Mouse (Mus musculus): Measurements from ENCODE around the gene AC140267.1. TPM values are rescaled to one million over a fixed set of nuclear protein-coding genes. Genes with fewer than 3 reads are reported as not detected.

Gene AC140267.1
- 10 to 100 TPM in 1 of 4 experiments, 1 to 10 TPM in 3; 5.6 to 11.9 (median 8.0) TPM for total RNA-seq (2022)

DNA sequence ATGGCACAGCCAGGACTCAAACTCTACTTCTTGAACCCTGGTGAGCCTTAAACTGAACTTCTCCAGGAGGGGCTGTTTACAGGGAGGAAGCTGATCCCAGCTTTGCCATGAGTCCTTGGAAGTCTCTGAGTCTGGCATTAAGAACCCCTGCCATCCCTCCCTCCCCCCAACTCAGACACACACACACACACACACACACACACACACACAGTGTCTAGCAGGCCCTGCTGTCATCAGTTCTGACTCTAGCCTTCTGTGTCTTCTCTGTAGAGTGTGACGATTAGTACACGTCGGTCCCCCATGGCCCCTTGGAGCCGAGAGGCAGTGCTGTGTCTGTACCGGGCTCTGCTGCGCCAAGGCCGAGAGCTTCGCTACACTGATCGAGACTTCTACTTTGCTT lies at the start of gene AC140267.1:
Gene AC140267.1 (plus strand): TSS at position 301 of the 400 bp plus-strand sequence.
- DNase-seq (ENCODE audit: low spot score), result no peak

DNA sequence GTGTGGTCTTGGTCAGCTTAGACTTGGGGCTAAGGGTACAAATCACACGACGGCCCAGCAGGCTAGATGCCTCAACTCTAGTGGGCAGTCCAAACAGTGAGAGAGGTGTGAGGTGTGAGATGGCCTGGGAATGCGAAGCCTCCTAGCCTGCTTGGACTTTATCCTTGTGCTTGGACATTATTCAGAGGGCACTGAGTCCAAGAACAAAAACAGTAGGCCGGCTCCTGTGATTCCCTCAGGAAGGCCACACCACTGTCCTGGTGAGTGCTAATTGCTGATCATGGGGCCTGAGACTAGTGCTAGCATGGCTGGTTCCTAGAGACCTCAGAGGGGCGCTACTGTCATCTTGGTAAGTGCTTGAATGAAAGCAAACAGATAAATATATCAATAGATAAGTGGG lies 46.7 kb upstream of the AC140267.1 start:
- DNase-seq (ENCODE audit: low spot score), result no peak

- no peak for DNase-seq (ENCODE audit: low spot score)
Measured at GRCm38 (mm10) chr15:80190075-80190474, 45.6 kb upstream of the AC140267.1 start.

GRCm38 (mm10) chr15:80191585-80192245 lies 43.9 kb upstream of the AC140267.1 start:
- DNase-seq (ENCODE audit: low spot score), result no peak

- no peak for DNase-seq (ENCODE audit: low spot score)
Measured at GRCm38 (mm10) chr15:80192246-80192585, 43.4 kb upstream of the AC140267.1 start.

GRCm38 (mm10) chr15:80192847-80193246 lies 42.8 kb upstream of the AC140267.1 start:
- DNase-seq (ENCODE audit: low spot score), result no peak

DNA sequence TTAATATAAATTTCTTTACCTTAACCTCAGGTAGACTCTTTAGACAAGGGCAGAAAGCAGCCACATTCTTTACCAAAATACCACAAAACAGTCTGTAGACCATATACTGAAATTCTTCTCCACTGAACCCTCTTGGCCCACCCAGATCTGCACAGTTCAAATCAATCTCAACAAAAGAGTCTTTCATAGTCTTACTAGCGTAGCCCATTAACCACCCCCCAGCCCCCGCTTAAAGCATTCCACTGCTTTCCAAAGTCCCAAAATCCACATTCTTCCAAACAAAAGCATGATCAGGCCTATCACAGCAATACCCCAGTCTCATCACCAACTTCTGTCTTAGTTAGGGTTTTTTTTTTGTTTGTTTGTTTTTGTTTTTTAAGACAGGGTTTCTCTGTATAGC lies 36.1 kb upstream of the AC140267.1 start:
- DNase-seq (ENCODE audit: low spot score), result no peak

DNA sequence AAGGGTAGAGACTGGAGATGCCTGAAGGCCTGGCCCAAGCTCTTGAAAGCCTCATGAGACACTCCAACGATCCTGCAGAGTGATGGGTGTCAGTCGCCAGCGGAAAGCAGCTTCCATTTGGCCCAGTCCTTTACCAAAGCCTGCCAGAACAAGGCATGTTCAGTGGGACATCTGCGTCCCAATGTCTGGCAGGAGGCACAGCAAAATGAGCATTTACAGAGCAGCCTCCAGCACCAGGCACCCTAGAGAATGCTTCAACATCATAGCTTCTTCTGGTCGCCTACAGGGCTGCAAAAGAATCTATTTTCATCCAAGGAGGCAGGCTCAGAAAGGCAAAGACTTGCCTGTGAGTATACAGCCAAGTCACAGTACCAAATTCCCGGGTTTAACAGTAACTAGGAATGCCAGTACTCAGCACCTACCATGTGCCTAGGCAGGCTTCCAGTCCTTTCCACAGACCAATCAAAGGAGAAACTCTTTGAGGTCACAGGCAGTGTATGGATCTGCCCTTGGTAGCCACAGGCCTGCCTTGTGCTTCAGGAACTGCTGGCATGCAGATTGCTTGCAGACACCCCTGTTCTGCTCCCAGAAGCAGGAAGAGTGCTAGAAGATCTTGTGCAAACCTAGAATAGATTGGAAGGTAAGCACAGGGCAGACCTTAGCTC lies 33.4 kb upstream of the AC140267.1 start:
- peak; percentile 11 for DNase-seq (ENCODE audit: low spot score)

DNA sequence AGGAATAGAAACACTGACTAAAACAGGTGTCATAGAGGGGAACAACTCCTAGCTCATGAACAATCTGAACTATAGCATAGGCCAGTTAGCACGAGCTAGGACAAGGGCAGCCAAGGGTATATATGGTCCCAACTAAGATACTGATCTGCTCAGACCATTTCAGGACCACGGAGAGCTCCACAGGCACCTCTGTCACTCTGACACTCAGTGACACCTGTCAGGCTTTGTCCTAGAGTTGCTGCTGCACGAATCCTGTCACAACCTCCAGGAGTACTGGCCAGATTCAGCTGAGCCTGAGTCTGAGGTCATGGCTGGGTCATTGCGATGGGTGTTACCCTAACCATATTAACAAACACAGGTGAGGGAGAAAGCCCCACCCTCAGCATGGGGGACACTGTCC lies 32.2 kb upstream of the AC140267.1 start:
- no peak for DNase-seq (ENCODE audit: low spot score)

- DNase-seq (ENCODE audit: low spot score), result no peak
Measured at GRCm38 (mm10) chr15:80206057-80206565, 29.5 kb upstream of the AC140267.1 start.

DNA sequence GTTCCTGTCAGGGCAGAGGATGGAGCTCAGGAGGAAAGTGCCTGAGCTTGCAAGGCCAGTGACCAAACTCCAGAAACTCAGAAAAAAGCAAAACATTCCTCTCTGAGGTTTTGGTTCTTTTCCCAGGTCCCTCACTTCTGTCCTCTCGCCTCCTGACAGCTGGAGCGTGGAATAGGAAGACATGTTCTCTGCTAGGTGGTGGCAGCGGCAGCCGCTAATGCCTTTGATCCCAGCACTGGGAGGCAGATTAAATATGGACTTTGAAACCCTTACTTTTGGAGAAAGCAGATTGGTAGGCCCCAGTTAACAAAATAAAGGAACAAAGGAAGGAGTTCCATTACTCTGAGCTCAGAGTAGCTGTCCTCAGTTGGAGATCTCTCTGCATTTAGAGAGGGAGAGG lies 27.2 kb upstream of the AC140267.1 start:
- no peak for DNase-seq (ENCODE audit: low spot score)

DNA sequence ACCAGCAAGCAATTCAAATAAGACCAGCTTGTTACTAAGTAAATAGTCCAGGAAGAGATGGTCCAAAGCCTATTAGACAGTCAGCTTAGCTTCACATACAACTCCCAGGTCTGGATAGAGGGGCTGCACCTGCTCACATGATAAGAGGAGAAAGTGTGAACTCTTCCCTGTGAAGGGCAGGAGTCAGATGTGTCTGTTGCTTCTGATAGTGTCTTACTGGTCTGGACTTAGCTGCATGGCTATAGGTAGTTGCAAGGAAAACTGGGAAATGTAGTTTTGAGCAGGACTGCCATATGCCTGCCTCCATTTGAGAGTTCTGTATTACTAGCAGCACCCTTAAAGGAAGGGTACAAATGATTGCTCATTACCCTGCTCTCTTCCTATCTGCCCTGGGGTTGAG lies 21.9 kb upstream of the AC140267.1 start:
- no peak for DNase-seq (ENCODE audit: low spot score)

- no peak for DNase-seq (ENCODE audit: low spot score)
Measured at GRCm38 (mm10) chr15:80215716-80216479, 19.7 kb upstream of the AC140267.1 start.

- no peak for DNase-seq (ENCODE audit: low spot score)
Measured at GRCm38 (mm10) chr15:80216480-80216820, 19.2 kb upstream of the AC140267.1 start.

DNA sequence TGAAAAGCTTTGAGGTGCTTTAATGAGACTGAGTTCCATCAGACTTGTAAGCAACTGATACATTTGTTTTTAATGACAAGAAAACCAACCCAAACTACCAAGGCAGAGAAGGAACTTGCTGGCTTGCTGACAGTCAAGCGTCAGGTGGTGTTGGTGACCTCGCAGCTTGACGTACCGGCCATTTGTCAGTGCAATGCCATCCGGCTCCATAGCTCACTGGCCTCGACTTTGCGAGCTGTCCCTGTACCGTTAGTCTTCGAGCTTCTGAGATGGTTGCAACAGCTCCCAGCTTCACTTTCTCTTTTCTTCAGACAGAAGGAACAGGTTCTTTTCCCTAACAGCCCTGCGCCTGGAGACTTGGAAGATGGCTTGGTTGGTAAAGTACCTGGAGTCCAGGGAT lies 18.2 kb upstream of the AC140267.1 start:
- DNase-seq (ENCODE audit: low spot score), result no peak

DNA sequence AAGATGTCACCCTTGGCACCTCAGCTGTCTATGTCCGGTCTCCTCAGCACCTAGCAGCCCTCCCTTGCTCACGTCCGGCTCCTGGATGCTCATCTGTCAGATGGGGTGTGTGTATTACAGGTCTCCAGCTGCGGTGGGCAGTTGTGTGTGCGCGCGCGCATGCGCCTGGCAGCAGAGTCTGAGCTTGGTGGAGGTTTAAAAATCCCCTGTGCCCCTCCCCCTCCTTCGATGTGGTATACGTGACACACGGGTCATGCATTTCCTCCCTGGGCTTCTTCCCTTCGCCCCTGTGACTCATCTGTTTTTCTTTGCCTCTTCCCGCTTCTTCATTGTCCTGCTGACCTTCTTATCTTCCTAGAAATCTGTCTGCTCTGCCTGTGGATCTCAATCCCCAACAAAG lies 16.4 kb upstream of the AC140267.1 start:
- DNase-seq (ENCODE audit: low spot score), result no peak

DNA sequence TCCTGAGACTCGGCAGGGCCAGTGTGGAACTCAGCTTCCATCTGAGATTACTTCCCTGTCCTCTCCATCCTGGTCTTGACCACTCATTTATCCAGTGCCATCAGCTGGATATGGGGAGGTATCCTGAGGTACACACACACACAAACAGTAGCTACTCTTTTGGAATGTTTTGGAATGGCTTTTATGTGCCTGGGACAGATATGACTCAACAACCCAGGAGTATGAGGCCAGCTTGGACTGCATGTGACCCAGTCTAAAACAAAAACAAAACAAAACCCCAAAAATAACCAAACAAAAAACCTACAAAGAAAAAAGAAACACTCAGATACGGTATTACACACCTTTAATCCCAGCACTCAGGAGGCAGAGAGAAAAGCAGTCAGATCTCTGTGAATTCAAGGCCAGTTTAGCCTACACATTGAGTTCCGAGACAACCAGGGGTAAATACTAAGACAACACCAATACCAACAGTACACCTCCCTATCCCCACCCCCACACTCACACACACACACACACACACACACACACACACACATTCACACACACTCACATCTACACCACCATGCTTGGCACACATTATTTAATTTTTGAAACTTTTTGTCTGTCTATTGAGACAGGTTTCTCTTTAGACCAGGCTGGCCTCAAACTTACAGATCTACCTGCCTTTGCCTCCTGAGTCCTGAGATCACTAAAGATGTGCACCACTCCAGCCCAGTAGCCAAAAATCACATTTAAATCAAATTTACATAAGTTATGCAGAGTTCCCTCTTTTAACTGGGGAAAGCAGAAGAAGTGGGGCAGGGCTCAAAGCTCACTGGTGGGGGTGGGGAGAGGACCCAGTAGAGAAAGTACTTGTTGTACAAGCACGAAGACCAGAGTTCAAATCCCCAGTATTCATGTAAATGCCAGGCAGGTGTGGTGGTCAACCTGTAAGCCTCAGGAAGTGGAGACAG lies 15.7 kb upstream of the AC140267.1 start:
- DNase-seq (ENCODE audit: low spot score), result no peak

DNA sequence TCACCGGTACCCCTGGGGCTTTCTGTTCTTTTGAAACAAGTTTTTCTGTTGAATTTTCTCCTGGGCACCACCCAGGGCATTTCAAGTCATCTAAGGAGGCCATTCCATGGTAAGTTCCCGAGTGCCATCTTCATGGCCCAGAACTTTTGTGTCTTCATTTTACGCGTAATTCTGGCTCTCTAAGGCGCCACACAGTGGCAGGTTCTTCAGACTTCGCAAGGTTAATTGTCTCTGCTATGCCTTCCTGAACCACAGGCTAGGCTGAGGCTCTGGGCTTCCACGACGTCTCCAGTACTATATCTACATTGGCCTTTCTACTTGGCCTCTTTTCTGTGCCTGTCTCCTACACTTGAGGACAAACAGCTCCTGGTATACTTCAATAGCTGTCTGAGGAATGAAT lies 14.6 kb upstream of the AC140267.1 start:
- DNase-seq (ENCODE audit: low spot score), result no peak

- no peak for DNase-seq (ENCODE audit: low spot score)
Measured at GRCm38 (mm10) chr15:80223751-80224150, 11.9 kb upstream of the AC140267.1 start.

- DNase-seq (ENCODE audit: low spot score), result peak; percentile 61
Measured at GRCm38 (mm10) chr15:80225208-80225607, 10.4 kb upstream of the AC140267.1 start.

GRCm38 (mm10) chr15:80225796-80226195 lies 9.8 kb upstream of the AC140267.1 start:
- DNase-seq (ENCODE audit: low spot score), result no peak
